Mouse (Mus musculus) urinary bladder, postnatal 10 days (tissue): ENCODE data around the gene Elf1.

Experiments used
- DNase-seq: peaks from one replicate; pipeline ENCODE4 v3.0.0; 2022; ENCODE audit warnings: low spot score

Gene Elf1

DNA sequence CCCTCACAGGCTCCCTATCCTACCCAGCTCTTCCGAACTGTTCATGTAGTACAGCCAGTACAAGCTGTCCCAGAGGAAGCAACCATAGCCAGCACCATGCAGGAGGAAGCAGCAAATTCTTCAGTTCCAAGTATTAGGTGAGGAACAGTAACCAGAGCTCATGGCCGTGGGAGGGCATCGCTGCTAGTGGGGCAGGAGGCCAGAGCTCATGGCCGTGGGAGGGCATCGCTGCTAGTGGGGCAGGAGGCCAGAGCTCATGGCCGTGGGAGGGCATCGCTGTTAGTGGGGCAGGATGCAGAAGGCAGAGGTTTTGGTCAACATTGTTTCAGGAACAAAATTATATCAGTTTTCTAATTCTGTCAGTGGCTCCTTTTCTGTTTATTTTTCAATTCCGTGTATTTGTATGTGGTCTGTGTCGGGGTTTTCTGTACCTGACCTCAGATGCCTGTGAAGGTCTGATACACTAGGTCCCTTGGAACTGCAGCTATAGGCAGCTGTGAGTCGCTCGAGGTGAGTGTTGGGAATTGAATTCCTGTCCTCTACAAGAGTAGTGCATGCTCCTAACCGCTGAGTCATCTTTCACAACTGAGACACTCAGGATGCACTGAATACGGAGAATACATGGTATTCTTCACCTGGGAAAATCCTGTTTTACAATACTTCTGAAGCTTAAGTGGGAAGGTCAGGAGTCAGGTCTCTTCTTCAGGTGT, 92.6 kb downstream of the Elf1 start:
- no peak for DNase-seq

DNA sequence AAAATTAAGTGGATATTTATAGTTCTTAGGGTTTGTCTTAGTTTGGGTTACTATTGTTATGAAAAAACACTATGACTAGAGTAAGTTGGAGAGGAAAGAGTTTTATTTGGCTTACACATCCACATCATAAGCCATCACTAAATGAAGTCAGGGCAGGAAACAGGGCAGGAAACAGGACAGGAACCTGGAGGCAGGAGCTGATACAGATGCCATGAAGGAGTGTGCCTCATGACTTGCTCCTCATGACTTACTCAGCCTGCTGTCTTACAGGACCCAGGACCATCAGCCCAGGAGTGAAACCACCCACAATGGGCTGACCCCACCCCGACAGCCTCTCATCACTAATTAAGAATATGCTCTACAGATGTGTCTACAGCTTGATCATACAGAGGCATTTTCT, 93.4 kb downstream of the Elf1 start:
- no peak for DNase-seq

DNA sequence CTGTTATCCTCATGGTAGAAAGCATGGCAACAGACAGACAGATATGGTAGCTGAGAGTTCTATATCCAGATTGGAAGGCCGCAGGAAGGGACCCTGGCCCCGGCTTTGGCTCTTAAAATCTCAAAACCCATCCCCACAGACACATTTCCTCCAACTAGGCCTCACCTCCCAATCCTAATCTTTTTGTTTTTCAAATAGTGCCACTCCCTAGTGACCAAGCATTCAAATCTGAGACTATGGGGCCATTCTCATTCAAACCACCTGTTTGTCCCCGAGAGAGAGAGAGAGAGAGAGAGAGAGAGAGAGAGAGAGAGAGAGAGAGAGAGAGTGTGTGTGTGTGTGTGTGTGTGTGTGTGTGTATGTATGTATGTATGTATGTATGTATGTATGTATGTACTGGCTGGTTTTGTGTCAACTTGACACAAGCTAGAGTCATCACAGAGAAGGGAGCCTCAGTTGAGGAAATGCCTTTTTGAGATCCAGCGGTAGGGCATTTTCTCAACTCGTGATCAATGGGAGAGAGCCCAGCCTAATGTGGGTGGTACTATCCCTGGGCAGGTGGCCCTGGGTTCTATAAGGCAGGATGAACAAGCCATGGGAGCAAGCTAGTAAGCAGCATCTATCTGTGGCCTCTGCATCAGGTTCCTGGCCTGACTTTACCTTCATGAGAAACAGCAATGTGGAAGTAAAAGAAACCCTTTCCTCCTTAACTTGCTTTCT, 102.7 kb downstream of the Elf1 start:
- DNase-seq: no peak

DNA sequence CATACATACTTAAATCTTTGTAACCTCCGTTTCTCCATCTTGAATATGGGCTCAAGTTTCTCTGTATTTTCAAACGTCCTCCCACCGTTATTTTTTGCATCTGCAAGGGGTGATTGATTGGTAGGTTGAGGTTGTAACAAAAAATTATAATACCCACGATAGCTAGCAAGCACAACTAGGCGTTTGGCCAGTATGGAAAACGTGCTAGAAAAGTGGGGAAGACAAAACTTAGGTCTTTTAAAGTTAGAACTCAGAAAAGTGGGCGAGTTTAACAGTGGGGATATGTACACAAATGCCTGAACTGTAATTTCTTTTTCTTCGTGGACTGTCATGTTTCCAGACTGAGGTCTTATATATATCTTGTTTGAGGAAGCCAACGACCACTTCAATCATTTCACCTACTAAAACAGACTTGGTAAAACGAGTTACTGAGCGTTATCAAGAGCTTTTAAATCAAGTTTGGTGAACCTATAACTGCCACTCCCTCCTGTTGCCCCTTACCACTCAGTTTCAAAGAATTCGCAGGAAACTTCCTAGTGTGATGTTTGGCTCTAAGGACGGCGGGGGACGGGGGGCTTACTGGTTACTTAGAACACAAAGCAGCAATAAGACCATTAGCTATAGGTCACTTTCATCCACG, 105.6 kb downstream of the Elf1 start:
- no peak for DNase-seq

DNA sequence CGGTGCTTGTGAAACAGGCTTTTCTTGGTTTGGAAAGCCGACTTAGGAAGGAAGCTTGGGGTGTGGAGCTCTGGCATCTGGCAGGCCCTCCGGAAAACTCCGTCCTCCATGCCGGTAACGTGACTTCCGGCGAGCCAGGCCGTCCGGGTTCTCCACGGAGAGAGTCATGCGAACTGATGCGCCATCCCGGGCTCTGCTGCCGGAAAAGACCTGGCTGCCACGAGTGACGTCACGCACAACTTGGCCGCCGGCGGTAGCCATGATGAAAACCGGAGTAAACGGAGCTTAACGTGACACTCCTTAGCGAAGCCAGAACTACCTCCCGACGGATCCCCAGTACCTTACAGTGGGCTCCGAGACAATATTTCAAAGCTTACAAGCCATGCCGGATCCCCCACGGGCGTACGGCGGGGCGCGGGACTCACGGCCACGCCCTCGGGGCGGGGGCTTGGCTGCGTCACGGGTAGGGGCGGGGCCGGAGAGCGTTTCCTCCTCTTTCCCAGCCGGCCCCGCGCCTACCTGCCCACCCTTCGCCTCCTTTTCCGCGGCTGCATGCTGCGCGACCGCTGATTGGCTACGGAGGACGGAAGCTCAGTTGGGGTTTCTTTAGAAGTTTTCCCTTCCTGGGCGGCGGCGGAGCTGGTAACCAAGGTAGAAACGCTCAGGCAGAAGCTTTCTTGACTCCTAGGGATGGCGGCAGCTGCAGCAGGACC, 106.3 kb downstream of the Elf1 start, which contains the start of gene Sugt1:
Gene Sugt1, plus strand, starts transcription at position 553 of the 713 bp plus-strand sequence.
- DNase-seq: peak; percentile 87

DNA sequence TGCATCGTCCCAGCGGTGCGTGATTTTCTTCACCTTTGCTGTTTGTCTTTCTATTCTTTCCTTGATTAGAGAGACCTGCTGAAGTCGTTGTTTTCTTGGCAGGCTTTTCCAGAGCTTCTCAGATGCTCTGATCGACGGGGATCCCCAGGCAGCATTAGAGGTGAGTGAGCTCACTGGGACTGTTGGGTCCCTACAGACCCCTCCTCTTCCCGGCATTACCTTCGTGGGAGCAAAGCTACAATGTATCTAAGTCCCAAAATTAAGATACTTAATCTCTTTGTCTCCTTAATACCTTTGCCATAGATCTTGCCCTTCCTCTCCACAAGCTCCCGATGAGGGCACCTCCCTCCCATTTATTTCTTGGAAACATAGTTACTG, 106.8 kb downstream of the Elf1 start:
- no peak for DNase-seq

DNA sequence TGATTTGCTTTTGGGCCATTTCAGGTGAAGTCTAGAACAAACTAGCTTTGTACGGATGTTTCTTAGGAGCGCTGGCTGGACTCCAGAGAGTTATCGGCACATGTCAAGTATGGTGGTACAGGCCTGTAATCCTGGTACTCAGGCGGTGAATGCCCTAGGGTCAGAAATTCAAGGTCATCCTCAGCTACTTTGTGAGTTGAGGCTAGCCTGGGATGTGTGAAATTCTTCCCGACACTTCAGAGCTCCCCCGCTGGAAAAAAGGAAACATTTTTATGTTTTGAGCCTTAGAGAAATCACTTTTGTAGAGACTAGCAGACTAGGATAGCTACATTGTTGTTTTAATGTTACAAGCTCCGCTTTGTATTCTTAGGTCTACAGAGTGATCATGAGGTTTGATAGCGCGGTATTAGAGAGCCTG, 107.5 kb downstream of the Elf1 start:
- no peak for DNase-seq

DNA sequence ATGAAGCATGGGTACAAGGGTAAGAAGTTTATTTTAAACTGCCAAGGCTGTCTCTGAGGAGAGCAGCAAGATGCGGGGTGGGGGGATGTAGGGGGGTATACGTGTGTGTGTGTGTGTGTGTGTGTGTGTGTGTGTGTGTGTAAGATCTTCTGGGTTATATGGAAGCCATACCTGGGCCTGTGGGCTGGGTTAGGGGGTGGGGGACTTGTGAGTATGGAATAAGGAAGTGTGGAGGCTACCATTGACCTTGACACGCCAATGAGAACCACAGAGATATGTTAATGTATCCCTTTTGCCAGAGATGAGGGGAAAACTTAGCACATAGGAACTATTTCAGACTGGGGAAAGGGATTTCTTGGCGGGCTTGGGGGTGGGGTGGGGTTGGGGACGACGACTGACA, 108.4 kb downstream of the Elf1 start:
- no peak for DNase-seq

DNA sequence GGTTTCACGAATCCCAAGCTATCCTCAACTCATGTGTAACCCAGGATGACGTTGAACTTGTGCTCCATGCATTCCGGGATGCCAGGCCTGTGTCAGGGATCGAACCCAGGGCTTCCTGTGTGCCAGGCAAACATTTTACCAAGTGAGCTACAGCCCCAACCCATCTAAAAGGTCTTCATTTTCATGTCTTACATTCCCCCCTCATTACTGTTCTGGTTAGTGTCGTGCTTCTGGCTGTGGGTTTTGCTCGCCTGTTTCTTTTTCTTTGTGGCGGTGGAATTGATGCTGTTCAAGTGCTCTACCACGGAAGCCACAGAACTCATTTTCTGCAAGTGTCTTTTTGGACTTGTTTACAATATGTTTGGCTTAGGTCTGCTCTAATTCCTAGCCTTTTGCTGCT, 109.9 kb downstream of the Elf1 start:
- no peak for DNase-seq

DNA sequence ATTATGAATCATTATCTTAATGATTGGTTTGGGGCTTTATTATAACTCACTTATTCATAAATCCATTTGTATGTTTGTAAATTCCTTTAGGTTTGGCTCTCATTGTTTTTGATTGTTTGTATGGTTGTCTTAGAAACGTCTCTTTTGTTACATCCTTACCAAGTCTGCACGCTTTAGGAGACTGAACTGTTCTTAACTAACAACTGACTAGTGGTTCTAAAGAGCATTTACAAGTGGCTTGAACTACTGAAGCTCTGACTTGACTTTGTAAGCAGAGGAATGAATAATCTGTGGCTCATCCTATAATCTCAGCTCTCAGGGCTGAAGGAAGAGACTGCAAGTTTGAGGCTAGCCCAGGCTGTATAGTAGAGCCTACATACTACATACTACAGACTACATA, 110.6 kb downstream of the Elf1 start:
- DNase-seq: no peak

DNA sequence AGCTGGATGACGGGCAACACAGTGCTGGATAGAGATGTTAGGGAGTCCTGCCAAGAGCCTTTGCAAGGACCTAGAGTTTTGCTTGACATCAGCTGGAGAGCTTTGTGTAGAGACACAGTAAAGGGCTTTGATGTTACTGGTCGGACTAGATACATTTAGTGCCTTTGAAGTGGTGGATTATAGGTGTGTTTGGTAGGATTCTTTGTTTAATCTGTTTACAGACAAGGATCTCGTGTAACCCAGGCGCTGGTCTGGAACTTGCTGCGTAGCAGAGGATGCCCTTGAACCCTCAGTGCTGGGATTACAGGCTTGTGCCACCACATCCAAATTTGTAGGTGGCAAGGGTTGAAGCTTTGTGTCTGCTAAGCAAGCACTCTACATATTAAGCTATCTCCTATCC, 113.1 kb downstream of the Elf1 start:
- no peak for DNase-seq

DNA sequence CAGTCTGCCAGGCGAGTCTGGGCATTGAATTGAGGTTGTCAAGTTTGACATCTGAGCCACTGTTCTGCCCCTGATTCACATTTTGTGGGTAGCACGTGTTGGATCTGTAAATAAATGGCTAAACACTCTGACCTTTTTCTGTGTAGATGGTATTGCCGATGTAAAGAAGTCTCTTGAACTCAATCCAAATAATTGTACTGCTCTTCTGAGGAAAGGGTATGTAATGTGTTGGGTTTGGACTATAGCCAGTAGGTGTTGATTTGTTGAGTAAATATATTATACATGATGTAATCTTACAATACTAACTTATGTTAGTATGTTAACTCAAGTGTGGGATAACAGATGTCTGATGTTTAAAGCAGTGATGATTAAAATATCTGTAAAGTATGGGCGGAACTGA, 115.6 kb downstream of the Elf1 start:
- no peak for DNase-seq

DNA sequence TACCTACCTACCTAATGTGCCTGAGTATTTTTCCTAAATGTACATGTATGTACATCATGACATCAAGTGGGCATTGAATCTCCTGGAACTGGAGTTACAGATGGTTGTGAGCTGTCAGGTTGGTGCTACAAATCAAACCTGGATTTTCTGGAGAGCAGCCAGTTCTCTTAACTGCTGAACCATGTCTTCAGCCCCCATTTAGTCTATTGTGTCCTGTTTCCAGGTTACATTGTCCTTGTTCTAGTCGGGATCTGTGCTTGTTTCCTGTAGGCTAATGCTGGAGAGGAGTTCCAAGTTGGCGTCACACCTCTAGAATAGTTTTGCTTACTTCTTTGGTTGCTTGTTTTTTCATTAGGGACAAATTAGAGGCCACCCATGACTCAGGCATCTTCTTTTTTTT, 124.9 kb downstream of the Elf1 start:
- no peak for DNase-seq

DNA sequence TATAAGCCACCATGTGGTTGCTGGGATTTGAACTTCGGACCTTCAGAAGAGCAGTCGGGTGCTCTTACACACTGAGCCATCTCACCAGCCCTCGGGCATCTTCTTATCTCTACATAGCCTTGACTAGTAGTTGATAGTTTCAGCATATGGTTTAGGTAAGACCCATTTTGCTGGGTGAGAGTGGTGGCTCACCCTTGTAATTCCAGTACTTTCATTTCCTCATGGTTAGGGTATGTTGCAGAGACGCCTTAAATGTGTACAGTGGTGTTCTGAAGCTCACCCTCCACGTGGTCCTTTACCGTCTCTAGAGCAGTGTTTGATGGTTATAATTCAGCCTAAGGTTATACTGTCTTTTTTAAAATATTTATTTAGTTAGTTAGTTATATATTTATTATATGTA, 125.4 kb downstream of the Elf1 start:
- DNase-seq: no peak

DNA sequence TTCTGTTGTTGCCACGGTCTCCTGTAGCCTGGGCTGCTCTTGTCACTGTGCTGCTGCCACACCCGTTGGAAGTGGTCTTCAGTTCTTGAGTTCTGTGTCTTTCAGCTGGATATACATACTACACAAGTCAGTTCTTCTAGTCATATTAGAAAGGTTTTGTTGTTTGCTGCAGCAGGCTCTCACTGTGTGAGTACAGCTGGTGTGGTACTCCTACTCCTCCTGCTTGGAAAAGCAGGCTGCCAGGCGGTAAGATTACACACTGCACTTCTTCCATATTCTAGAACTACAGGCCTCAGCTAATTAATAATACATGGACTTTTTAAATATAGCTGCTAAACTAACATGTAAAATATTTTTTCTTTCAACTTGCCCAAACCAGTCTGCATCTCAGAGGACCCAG, 125.9 kb downstream of the Elf1 start:
- no peak for DNase-seq

DNA sequence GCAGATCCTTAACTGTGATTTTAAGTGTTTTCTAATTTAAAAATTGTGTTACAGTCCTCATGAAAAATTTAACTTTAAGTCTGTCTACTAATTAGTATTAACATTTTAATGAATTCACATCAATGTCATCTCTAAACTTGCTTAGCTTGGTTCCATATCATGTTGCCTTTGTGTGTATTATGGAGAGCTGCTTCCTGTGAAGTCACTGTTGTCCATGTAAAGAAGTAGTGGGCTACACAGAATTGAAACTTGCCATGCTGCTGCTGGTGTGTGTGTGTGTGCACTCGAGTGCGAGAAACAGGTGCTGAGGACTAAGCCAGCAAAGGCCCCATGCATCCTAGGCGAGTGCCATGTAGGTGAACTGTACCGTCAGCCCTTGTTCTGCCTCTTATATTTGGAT, 126.4 kb downstream of the Elf1 start:
- no peak for DNase-seq

DNA sequence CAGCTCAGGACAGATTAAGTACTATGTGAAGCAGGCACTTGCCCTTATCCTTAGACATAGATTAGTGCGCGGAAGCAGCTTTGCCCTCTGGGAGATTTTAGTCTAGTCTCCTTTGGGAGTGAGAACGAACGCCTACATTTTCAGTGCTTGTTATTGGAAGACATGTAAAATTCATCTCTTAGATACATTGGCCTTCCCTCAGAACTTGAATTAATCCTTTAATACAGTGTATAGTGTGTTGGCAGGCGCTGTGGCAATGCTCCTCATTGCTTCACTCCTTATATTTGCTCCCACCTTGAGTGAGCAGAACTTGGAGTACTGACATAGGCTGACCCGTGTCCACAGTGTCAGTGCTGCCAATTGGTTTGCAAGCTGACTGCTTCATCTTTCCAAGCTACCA, 127.3 kb downstream of the Elf1 start:
- no peak for DNase-seq

DNA sequence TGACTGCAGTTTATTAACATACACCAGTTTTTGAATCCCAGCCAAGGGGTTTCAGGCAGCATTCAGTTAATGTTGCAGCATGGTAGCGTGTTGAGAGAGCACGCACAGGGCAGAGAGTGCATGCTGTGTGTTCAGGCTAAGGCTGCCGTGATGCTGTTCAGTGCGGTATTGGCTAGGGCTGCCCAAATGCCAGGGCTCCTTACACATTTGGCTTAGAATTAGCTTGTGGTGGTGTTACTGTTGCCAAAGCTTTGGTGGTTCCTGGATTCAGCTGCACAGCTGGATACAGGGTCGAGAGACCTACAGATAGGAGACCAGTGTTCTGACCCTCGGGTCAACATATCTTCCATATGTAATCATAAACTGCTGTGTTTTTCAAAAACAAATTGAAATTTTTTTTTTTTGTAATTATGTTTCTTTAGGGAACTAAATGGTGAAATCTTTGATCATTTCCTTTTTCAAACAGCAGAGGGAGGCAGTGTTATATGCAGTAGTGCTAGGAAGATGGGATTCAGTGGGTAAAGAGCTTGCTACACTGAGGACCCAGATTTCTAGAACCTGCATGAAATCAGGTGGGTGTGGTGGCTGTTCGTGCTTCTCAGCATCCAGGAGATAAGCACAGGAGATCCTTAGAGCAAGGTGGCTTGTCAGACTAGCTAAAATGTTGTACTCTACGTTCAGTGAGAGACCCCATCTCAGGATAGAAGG, 136.3 kb downstream of the Elf1 start:
- no peak for DNase-seq

DNA sequence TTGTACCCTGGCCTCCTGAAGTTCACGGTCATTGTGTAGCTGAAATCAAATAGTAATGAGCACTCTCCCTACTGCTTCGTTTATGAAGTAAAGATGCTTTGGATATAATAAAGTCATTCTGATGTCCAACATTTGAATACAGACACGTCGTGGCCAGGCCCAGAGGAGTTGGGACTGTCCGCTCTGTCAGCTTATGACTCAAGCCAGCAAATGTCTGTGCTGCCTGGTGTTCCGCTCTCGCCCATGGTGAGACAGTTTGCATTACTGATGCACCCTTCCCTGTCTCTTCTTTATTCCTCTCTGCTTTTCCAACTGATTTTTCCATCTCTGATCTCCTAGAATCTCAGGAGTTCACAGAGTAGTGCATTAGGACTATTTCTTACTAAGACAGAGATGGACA, 138.8 kb downstream of the Elf1 start:
- no peak for DNase-seq

DNA sequence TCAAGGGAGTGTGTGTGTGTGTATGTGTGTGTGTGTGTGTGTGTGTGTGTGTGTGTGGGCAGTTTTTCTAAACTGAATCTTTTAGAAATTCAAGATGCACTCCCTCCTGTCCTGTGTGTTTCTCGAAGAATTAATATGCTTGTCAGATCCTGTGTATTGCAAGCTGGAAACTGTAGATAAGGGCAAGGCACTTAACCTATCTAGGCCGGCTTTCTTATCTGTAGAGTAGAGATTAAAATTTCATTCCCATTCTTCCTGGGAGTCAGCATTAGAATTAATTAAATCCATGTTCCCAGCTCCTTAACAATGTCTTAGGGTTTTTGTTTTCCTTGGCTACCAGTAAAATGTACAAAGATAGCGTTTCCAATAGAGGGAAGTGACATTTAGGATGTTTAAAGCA, 140.1 kb downstream of the Elf1 start:
- no peak for DNase-seq
